Mouse (Mus musculus) small intestine, adult 2 months (tissue): Measurements from ENCODE around the gene C2cd2l.

Experiments
- CTCF ChIP-seq: fragments of 200-500 bp; IDR thresholded peaks from 2 replicates; pipeline ENCODE4 v1.5.1; 2012; ENCODE audit warnings: low read depth, mild to moderate bottlenecking, control low read depth, inconsistent platforms, low read length, moderate library complexity, mixed read lengths; ENCODE audit not compliant: insufficient replicate concordance, insufficient read length; ENCODE audit errors: extremely low read depth
- POLR2A ChIP-seq: fragments of 200-500 bp; IDR thresholded peaks from 2 replicates; pipeline ENCODE4 v1.6.1; 2012; ENCODE audit warnings: low read depth, mild to moderate bottlenecking, control low read depth, inconsistent platforms, low read length, moderate library complexity

DNA sequence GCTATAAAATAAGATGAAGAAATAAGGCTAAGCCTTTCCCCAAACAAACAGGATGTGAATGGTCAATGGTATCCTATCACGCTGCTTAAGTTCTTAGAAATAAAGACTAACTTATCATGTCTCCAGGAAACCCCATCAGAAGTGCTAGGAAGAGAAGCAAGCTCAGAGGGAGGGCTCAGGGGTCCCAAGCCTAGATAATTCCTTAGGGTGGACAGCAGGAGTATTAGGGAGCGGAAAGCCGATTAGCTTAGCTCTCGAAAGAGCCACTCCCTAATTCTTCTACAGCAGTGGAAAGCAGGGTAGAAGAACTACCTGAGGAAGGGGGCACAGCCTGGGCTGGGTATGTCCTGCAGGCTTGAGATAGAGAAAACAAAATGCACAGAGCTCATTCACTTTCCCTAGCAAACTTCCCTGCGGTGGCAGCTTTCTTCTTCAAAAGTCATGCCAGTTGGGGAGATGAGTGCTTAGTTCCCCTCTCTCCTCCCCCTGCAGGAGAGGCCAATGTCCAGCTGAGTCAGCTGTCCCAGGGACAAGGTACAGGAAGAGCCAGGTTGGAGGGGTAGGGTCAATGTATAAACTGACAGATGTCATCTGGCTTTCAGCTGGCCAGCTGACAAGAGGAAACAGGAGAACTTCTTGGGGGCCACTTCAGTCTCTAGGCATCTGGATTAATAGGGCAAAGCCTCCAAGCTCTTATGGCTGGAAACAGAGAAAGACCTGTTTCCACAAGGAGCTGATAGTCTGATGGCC is 1.8 kb downstream of the C2cd2l start:
- peak; percentile 39 for TF ChIP-seq POLR2A
- no peak for TF ChIP-seq CTCF
